Mouse (Mus musculus) cerebellum, adult 11-12 months (tissue): Measurements from ENCODE around the gene Tradd.

Experiments
- DNase-seq: peaks from one replicate; pipeline ENCODE4 v3.0.0; 2022

The Tradd gene

GRCm38 (mm10) chr8:105264024-105264982 is at the start of gene Tradd, which contains the start of gene Fbxl8:
Gene Tradd, minus strand, starts transcription at chr8:105264609.
Gene Fbxl8, plus strand, starts transcription at chr8:105264648.
- peak; percentile 59 for DNase-seq

GRCm38 (mm10) chr8:105313622-105314402 is 49.4 kb upstream of the Tradd start:
- no peak for DNase-seq

GRCm38 (mm10) chr8:105312891-105313481 is 48.6 kb upstream of the Tradd start:
- peak; percentile 70 for DNase-seq

GRCm38 (mm10) chr8:105311718-105312117 is 47.3 kb upstream of the Tradd start:
- DNase-seq: no peak

- DNase-seq: peak; percentile 69
Observed at GRCm38 (mm10) chr8:105310118-105310517, 45.7 kb upstream of the Tradd start.

DNA sequence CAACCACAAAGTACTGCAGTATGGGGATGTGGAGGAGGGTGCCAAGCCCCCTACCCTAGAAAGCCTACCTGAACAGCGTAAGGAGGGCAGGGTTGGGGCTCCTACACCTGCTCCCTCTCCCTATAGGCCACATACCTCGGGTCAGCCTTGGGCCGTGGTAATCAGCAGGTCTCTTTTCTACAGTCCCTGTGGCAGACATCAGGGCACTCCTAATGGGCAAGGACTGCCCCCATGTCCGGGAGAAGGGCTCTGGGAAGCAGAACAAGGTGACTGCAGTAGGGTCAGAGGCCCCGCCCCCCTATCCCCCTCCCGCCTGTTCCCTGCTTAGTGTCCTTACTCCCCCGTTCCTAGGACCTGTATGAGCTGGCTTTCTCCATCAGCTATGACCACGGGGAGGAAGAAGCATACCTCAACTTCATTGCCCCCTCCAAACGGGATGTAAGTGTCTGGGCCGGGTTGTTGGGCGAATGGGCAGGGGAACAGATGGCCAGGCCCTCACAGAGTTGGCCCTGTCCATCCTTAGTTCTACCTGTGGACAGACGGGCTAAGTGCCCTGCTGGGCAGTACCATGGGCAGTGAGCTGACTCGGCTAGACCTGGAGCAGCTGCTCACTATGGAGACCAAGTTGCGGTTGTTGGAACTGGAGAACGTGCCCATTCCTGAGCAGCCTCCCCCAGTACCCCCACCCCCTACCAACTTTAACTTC is 44.9 kb upstream of the Tradd start:
- DNase-seq: peak; percentile 98

DNA sequence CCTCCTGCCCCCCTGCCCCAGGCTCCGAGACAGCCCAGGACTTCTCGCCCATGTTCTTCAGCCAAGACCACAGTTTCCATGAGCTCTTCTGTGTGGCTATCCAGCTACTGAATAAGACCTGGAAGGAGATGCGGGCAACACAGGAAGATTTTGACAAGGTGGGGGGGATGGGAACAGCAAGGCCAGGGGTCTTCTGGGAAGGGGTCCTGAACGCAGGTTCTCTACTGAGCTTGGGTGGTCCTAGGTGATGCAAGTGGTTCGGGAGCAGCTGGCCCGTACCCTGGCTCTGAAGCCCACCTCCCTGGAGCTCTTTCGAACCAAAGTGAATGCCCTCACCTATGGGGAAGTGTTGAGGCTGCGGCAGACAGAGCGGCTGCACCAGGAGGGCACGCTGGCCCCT is 44.0 kb upstream of the Tradd start:
- DNase-seq: peak; percentile 69

DNA sequence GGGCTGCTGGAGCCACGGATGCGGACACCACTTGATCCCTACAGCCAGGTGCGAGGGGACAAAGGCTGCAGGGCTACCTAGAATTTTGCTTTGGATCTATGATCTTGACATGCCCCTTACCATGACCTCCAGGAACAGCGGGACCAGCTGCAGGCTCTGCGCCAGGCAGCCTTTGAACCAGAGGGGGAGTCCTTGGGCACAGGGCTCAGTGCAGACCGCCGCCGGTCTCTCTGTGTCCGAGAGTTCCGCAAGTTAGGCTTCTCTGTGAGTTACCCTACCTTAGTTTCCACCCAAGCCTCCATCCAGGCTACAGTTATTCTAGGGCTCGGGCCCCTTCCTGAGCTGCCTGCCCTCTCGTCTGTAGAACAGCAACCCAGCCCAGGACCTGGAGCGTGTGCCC is 43.3 kb upstream of the Tradd start:
- peak; percentile 60 for DNase-seq

DNA sequence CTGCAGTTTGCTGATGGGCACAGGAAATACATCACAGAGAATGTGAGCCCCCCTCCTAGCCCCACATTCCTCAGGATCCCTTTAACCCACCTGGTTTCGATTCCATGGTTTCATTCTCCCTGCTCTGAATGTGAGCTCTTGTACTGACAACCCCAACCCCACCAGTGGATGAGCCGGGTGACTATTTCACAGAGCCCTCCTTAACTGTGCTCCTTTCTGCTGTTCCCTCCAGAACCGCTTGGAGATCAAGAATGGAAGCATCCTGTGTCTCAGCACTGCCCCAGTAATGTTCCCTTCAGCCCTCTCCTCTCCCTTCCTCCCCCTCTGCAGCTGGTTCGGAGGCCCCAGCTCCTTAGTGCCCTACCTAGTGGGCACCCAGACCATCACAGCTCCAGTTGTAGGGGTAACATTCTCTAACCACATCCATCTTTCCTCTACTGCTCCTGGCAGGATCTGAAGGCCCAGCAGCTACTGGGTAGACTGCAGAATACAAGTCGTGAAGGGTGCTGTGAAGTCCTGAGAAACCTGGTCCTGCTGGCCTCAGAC is 41.8 kb upstream of the Tradd start:
- peak; percentile 56 for DNase-seq

GRCm38 (mm10) chr8:105305211-105306145 is 41.1 kb upstream of the Tradd start, which contains the start of gene Elmo3:
Gene Elmo3, plus strand, starts transcription at chr8:105305601.
- peak; percentile 85 for DNase-seq

DNA sequence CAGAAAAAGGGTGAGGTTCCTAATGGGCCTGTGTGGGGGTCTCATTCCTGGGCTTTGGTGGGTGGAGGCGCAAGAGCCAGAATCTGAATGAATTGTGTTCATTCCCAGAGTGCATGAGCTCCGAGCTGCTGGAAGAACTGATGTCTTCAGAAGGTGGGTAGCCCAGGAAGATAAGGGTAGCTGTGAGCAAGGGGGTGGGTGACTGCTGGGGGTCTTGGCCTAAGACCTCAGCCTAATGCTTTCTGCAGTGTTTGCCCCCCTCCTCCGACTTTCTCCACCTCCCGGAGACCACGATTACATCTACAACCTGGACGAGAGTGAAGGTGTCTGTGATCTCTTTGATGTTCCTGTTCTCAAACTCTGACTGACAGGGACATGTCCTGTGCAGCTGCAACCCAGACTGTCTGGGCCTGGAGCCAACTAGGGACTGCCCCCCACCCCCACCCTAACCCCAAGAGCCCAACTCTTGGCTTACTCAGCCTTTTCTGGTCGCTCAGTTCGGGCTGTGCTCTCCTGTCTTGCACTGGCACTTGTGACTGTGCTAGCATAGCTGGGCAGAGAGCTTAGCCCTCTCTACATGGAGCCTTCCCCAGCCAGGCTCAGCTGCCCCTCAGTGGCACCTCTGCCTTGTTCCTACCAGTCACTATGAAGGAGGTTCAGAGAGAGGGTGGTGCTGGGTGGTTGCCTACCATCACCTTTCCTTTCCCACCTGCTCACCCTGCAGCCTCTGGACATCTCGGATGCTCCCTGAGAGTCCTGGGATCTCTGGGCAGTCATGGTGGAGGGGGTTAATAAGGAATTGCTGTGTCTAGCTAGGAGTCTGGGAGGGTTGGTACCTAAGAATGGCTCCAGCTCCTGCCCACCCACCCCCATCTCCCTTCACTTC is 40.2 kb upstream of the Tradd start:
- no peak for DNase-seq

DNA sequence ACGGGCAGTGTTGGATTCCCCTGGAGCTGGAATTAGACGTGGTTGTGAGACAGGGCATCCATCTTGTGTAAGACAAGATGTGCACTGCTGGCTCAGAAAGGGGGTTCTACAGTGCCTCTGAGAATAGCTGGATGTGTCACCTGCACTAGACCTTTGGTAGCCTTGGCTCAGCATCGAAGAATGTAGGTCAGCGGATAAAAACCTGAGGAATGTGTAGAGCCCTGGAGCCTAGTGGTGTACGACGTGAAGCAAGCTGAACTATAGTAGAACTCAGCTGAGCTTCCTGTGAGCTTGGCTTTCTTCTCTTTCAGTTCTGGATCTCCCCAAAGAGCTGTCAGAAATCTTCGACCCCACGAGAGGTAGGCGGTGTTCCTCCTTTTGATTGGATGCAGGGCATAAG is 39.5 kb upstream of the Tradd start:
- no peak for DNase-seq

DNA sequence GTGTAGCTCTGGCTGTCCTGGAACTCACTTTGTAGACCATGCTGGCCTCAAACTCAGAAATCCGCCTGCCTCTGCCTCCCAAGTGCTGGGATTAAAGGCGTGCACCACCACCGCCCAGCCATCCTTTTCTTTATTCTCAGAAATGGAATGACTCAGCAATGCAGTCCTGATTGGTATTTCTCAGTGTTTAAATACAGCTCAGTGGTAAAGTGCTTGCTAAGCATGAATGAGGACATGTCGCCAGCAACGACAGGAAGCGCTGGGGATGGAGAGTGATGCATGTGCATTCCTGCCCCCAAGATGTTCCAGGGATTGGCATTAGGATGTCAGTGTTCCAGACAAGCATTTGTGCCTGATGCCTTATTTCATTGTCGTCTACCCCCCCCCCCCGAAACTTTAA is 39.0 kb upstream of the Tradd start:
- DNase-seq: no peak

GRCm38 (mm10) chr8:105299962-105300361 is 35.6 kb upstream of the Tradd start:
- DNase-seq: no peak

DNA sequence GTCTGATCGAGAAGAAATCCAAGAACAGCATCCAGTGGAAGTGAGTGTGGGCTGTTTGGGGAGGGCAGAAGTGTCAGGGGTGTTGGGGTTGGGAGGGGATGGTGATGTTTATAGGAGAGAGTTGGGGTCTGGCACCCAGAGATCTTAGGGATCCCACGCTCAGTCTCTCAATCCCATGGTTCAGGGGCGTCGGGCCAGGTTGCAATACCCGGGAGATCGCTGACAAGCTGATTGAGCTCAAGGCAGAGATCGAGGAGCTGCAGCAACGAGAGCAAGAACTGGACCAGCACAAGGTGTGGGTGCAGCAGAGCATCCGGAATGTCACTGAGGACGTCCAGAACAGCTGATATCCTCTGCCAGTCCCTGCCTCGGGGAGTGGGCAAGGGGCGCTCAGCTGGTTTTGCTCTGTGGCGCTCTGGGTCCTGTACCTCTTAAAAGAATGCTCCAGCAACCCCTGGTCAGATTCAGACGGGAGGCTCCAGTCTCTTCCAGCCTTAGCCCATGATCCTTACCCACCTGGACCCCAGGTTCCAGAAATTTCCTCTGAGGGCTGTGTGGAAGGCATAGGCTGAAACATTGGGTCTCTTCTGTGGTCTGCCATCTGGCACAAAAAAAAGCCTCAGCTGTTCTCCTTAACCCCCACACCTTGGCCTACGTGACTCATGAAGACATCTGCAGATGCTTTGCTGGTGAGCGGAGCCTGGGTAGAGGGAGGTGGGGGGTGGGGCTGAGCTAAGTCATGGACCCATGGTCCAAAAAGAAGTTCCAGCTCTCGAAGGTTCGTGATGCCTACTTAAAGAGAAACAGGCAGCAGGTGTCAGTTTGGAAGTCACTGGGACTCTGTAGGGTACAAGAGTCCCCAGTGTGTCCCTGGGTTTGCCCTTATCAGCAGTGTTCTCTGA is 34.2 kb upstream of the Tradd start:
- DNase-seq: peak; percentile 54

DNA sequence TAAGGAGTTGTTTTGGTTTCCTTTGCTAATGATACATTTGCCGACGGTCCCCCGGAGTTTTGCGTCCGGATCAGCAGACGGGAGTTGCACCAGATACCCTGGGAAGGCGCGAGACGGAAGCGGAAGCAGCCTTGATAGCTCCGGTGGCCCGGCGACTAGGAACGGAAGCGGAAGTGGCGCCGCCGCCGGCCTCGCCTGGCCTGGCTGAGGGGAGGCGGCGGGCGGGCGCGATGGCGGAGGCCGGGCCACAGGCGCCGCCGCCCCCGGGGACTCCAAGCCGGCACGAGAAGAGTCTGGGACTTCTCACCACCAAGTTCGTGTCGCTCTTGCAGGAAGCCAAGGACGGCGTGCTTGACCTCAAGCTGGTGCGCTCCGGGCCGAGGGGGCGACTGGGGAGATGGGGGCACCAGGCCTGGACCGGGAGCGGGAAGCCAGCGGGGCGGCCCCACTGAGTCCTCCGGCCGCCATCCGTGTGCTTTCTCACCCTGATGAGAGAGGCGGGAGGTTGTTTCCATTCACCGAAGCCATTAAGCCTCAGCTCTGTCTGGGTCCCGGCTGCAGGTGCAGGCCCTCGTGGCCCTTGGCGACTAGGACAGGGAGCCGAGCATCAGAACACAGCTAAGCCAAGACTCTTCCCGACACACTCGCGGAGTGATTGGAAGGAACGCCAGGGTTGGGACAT is 33.2 kb upstream of the Tradd start, which contains the start of gene E2f4:
Gene E2f4 (plus strand): TSS at position 153 of the 682 bp plus-strand sequence.
- peak; percentile 90 for DNase-seq

DNA sequence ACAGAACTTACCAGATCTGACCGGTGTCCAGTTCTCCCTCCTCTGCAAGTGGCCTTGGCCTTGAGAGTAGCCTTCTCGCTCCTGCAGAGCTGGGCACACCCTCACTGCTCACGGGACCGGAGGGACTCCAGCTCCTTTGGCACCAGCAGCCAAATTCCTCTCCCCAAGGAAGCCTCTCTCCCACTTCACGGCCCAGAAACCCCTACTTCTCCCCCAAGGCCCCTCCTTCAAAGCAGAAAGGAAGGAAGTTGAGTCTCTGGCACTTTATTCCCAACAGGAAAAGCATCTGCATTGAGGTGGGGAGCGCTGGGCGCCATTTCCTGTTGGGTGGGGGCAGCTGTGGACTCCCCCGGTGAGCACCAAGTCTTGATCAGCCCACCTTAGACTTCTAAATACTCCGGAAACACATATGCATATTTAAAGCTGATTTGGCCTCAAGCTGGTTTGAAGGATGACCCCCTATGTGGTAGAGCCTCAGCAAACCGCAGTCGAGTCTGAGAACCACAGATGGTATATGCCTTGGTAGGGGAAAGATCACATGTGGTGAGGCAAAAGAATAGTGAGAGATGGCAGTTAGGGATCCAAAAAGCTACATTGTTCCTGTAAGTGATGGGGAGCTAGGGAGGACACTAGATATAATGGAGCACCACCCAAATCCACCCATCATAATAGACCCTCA is 31.6 kb upstream of the Tradd start, which contains the start of gene Exoc3l:
Gene Exoc3l (minus strand): TSS at position 207 of the 679 bp plus-strand sequence.
- DNase-seq: peak; percentile 40
